Mouse (Mus musculus) heart, adult 18-20 months (tissue): ENCODE measurements at regions not wholly inside any gene's neighbourhood (a gene's known extent, or its start where the extent isn't known, plus 50 kb on each side); places are given as distances from the start of the nearest gene placed in this dataset.
"Not testable (repeated sequence)": the region's sequence is repeated elsewhere in the genome, so short reads cannot be mapped to it uniquely, and the experiment has no call there.

ENCODE experiments used
- DNase-seq, 2 experiments: peaks; one replicate each; pipeline ENCODE4 v3.0.0; 2021 to 2022; ENCODE audit warnings: mixed read lengths in 1 of 2

DNA sequence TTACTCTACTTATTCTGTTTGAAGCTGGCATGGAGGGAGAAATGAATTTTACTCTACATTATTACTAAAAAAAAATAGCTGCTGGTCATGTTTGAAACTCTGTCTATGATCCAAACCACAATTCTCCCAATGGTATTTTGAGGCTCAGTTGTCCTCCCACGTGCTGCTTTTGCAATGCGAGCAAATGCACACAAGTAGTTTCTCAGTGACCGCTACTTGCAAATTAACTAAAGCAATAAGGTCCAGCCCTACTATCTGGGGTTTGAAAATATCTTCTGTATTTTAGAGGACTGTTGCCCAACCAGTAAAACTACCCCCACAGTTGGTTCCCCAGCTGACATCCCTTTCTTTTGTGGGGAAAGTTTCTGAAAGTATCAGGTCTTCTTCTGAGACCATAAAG is 276.0 kb downstream of the Cetn3 start:
- peak; percentile 42 to 56 for DNase-seq

DNA sequence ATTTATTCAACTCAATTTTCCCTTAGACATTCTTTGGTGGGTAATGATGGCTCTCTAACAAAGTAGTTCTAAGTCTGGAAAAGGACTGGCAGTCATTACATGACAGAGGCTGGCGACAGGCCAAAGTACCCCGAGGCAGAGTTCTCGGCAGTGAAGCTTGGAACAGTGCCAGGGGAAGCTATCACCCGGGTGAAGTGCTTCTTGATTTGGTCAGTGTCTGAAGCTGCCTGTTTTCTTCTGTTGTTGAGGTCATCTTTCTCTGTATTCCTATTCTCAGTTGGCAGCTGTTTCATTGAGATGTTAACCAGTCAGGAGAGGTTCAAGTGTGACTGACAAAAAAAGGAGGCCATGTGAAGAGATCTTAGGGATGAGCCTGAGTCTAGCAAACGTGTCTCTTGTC is 276.6 kb downstream of the Cetn3 start:
- DNase-seq: peak; percentile 41 to 54

DNA sequence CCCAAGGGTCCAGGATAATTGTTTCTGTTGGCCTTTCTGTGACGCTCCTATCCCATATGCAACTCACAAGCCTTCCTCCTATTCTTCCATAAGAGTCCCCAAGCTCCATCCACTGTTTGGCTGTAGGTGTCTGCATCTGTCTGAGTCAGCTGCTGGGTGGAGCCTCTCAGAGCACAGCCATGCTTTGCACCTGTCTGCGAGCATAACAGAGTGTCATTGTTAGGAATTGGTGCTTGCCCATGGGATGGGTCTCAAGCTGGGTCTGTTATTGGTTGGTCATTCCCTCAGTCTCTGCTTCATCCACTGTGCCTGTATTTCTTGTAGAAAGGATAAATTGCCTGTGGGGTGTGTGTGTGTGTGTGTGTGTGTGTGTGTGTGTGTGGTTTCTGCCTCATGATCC is 281.0 kb downstream of the Cetn3 start:
- not testable (repeated sequence) for DNase-seq

DNA sequence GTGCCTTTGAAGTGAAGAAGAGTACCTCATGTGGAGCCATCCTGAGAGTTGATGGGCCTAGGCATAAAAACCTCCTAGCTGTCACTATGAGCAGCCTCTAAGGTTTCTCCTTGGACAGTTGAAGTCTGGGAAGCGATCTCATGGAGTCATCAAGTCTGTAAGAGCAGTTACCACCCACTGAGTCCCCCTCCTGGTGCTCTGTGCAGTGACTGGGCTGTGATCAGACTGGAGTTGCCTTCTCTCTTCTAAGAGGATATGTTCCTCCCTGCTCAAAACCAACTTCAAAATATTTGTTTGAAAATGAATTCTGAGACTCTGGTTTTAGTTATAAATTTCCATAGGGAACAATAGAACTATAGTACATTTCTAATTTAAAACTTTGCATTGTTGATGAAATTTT is 283.3 kb downstream of the Cetn3 start:
- DNase-seq: no peak

DNA sequence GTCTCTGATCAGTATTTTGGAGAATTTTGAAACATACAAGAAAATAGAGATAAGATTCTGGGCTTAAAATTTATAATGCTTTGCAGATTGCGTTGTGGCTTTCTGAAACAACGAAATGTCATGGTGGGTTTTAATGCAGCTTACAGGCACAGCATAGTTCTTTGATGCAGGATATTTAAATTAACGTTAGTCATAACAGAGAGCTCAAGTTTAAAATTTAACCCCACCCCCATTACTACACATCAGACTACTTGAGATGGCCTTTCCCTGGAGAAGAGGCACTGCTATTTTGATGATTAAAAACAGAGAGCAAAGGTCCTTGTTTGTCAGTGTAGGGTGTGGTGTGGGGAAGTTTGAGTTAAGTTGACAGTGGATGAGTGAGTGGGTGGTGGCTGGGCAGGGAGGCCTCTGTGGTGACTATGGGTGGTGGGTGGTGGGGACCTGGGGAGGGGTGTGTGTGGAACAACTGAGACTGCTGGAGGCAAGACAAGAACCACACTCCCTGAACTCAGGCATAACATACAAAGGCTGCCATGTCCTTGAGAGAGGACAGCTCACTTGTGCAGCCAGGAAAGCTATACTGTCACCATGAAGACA is 283.9 kb downstream of the Cetn3 start:
- no peak for DNase-seq

DNA sequence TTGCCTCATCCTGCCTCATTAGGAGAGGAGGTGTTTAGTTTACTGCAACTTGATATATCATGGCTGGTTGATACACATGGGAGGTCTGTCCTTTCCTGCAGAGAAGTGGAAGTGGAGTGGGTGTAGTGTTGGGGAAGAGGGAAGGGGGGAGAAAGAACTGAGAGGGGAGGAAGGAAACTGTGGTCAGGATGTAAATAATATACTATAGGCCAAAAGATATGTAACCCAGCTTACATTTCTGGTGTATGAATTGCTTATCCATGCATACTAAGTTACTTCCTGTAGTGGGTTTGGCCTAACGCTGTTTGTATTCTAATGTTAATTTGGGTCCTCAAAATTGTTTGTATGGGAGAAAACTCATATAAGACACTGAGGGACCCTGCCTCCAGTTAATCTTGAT is 289.6 kb downstream of the Cetn3 start:
- no peak for DNase-seq

DNA sequence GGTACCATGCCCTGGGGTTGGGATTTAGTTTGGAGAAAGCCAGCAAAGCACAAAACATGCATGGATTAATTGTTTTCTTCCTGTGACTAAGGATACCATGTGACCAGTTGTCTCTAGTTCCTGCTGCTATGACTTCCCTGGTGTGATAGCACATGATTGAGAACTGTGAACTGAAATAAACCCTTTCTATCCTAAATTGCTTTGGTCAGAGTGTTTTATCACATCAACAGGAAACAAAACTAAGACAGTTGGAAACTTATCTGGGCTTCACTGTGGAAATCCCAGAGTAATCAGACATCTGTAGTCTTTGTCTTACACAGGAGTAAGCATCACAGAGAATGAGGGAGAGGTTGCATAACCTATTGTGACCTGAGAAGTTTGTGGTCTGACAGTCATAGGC is 290.5 kb downstream of the Cetn3 start:
- no peak for DNase-seq

DNA sequence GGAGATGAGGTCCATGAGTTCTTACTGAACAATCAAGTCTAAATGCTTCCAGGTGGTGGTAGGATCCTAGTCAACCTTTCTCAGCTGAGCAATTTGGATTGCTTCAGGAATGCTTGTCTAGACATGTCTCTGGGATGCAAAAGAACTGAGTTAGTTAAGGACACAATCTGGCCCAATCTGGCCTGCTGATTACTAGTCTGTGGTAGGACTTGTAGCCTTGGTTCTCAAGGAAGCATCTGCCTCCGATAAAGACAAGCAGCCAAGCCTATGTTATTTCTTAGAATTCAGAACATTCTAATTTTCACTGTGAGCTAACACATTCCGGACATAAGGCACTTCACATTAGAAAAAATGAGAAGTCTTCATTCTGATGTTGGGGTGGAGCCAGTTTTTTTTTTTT is 298.5 kb downstream of the Cetn3 start:
- no peak for DNase-seq

DNA sequence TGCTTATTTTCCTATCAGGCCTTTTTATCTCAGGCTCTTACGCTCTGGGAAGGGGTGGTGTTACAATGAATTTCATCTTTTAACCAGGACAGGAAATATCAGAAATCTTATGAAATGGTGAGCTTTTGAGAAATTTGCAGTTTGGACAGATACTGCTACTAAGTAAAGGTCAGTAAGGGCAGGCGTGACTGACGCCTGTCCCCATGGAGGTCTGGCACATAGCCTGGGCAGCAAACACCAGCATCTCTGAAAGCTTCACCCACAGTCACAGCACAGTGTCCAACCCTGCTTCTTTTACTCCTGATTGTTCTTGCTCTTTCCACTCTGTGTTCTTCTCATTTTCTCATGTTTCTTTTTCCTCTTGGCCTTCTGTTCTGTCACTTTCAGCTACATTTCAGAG is 304.8 kb downstream of the Cetn3 start:
- DNase-seq: peak; percentile 2 to 9

DNA sequence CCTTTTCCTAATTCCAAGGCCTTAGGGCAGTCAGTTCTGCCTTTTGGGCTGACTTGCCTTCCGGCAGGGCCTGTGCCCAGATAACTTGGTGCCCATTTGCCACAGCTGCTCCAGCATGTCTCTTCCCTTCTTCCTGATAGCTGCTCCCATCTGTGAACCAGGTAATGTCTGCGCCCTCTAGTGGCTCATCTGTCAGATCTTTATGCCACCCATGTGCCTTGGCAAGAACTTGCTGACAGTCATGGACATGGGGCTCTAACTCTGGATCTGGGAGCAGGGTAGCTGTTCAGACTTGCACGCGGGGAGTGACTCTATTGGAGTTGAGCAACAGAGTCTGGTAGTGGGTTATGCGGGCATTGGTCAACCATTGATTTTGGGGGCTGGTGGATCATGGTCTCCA is 309.3 kb downstream of the Cetn3 start:
- DNase-seq: peak; percentile 14 to 25

DNA sequence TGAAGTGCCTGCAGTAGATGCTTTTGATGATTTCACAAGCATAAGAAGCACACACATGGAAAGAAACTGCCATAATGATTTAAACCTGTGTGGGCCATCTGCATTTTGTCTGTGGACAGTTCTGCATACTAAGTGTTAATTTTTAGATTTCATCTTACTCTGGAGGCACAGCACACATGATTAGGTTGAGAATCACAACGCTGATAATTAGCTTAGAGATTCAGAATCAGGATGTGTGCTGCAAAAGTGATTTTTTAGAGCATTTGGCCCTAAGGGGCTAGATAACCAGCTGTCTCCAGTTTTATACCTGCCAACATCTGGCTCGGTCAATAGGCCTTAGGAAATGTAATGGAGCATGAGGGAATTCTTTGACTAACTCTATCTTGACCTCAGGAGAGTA is 323.2 kb downstream of the Cetn3 start:
- no peak for DNase-seq

DNA sequence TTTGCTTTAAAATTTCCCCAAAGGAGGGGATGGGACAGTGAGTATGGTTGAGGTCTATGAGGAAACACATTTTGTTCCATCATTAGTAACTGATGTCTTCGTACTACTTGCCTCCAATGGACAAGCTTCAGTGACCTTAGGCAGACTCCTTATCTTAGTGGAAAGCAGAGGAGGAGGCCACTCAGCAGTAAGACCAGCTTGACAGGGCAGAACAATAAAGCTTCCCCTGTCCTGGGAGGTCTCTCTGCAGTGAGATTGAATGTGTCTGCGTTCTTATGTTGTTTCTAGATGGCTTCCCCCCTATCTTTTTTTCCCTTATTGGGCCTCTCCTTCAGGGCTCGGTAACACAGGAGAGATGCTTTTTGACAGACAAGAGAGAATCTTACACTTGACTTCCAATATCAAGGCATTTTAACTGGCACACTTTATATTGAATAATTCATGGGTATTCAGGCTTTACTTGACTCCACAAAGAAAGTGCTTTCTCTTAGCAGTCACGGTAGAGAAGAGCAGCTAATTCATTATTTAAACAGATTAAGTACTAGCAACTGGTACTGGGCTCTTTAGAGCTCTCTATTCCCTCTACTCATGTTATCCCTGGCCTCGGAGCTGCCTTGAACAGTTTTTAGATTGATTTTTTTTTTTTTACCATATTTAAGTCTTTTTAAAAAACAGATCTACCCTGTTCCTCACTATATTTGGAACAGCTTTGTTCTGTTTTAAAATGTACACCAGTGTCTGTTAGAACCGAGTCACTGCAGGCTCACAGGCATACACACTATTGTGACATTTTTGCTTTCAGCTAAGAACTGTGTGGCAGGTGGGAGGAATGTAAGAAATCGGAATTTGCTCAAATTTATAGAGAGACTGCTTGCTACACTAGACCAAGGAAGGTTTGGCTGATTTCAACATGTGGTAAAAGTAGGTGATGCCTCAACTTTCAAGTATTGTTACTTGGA is 347.2 kb downstream of the Cetn3 start:
- DNase-seq: no peak
